Mouse (Mus musculus): ENCODE data around the gene Mrps10.

- TF ChIP-seq CTCF (IDR thresholded peaks at IDR 0.05; ENCODE audit: low read depth, low read length), result peak; percentile 35; the same call in 1 of the 2 replicates
- no peak for TF ChIP-seq POLR2A (IDR thresholded peaks at IDR 0.05; ENCODE audit: borderline replicate concordance, low read depth, low read length)
Measured at GRCm38 (mm10) chr17:47407717-47408557, 39.2 kb downstream of the Mrps10 start.
